Mouse (Mus musculus) heart, postnatal 4 days (tissue): ENCODE data around the gene Calcoco1. TPM values are rescaled to one million over a fixed set of nuclear protein-coding genes. Genes with fewer than 3 reads are reported as not detected.
A peak's percentile ranks its signal among the peaks of the same experiment; 100 is the strongest.

Source experiments
- DNase-seq: peaks from one replicate; pipeline ENCODE4 v3.0.0; 2021
- total RNA-seq, 2 experiments: library from RNA; stranded (reverse); gene quantifications; 2 replicates each; pipeline ENCODE4 v1.2.3; 2021

The Calcoco1 gene
- 10 to 100 TPM; 65.6 to 71.0 TPM for total RNA-seq

DNA sequence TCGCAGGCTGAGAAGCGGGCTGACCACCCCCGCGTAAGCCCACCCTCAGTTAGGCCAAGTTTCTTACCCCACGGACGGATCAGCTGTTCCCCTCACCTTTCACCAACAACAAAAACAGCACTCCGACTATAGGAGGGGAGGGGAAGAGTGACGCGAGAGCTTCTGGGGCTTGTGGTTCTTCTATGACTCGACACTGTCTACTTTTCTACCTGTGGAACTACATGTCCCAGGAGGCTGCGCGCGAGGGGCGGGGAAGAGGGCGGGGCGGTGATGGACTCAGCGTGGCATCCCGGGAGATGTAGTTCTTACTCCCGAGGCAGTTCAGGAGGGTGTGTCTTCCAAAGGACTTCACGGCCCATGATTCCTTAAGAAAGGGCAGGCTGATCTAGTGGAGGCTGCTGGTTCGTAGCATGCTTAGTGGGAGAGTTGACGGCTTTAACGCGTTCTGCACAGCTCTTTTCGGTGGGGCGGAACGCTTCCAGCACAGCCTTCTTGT, at the start of gene Calcoco1:
Gene Calcoco1, minus strand, starts transcription at position 199 of the 496 bp plus-strand sequence.
- peak; percentile 96 for DNase-seq

DNA sequence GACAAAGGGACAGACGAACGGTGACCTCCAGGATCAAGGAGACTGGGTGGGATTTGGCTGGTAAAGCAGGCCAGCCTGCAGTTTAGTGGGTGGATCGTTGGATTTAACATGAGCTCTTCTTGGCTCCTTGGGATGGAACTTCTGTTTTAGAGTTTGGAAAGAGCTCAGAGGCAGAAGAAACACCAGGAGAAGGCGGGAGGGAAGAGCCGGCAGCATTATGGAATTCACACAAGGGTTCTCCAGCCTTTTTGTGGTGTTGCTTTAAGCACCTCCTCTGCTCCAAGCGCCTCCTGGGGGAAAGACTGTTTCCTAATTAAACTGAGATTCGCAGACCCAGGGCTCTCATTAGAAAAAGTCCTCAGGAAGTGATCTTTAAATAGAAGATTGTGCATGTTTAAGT, 48.9 kb upstream of the Calcoco1 start:
- no peak for DNase-seq

DNA sequence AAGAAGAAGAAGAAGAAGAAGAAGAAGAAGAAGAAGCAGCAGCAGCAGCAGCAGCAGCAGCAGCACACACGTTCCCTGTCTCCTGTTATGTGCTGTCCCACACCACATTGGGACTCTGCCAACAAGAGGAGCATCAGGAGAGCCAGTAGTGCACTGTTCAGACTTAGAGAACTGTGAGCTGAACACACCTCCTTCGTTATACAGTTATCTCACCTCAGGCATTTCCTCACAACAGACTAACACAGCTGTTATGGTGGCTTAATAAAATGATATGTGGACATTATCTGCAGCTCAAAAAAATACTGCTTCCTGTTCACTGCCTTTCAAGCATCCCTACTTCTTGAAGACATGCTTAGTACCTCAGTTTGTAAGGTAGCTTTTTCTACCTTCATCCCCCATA, 43.2 kb upstream of the Calcoco1 start:
- no peak for DNase-seq

- DNase-seq = peak; percentile 67
Measured at GRCm38 (mm10) chr15:102761745-102762378, 39.9 kb upstream of the Calcoco1 start.

GRCm38 (mm10) chr15:102757686-102758085, 35.7 kb upstream of the Calcoco1 start:
- DNase-seq = no peak

GRCm38 (mm10) chr15:102755053-102755452, 33.1 kb upstream of the Calcoco1 start:
- DNase-seq = no peak

- DNase-seq = no peak
Measured at GRCm38 (mm10) chr15:102754361-102754760, 32.4 kb upstream of the Calcoco1 start.

- DNase-seq = peak; percentile 65
Measured at GRCm38 (mm10) chr15:102753170-102753569, 31.2 kb upstream of the Calcoco1 start.

DNA sequence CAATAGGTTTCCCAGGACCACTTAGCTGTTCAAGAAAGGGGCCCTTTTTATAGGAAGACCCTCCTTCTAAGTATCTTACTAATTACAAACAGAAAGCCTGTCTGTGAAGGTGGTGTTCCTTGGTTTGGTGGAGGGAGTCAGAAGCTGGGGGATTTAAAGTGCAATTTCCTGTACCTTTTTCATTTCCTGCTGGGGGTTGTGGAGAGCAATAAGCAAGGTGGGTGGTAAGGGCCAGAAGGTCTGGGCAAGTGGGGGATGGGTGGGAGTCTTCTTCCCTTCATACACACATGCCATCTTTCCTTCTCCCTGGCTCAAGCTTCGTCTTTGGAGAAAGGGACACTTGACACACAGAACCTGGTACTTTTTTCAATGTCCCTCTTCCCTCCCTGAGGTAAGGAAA, 30.2 kb upstream of the Calcoco1 start:
- DNase-seq = no peak

- DNase-seq = peak; percentile 53
Measured at GRCm38 (mm10) chr15:102750241-102750640, 28.3 kb upstream of the Calcoco1 start.

DNA sequence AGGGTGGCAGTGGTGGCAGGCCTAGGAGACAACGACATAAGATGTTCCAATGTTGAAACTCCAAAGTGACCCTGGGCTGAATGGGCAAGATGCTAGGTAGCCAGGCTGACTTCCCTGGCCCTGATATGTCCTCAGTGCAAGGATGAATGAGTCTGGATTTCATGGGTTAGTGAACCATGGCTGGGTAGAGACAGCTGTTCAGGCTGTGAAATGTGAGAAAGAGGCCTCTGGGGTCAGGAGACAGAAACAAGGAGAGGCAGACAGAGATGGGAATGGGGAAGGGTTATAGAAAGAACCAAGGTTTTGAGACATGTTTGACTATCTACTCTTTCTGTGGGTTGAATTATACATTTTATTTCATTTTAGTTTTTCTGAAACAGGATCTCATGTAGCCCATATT, 27.1 kb upstream of the Calcoco1 start:
- no peak for DNase-seq

GRCm38 (mm10) chr15:102747853-102748252, 25.9 kb upstream of the Calcoco1 start:
- no peak for DNase-seq

DNA sequence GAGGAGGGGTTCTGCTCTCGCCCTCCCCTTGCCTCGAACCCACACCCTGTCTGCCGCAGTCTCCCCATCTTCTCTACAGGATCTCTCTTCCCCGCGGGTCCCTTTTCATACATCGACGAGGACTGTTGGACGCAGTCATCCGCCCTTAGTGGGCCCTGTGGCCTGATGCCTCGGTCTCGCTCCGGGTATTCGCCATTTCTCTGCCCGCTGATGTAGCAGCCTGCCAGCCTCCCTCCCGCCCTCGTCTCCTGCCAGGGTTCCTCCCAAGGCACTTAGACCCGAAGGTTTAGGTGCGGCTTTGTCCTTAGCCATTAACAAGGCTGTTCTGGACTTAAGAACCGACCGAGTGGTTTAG, 25.3 kb upstream of the Calcoco1 start:
- DNase-seq = no peak

- peak; percentile 50 for DNase-seq
Measured at GRCm38 (mm10) chr15:102746488-102747285, 24.7 kb upstream of the Calcoco1 start.

DNA sequence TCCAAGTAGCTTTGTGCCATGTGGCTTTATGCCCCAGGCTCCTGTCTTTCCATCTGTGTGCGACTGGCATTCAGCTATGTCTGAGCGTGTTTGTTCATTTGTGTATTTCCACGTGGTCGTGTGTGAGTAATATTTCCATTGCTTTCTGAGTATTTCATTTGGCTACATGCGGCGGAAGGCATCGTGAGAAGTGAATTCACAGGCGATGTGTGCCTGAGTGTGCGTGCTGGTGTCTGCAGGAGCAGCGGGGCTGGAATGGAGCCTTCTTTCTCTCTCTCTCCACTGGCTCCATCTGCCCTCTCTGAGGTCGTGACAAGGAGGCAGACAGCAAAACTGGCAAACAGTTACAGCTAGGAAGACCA, 24.1 kb upstream of the Calcoco1 start:
- no peak for DNase-seq

- no peak for DNase-seq
Measured at GRCm38 (mm10) chr15:102745387-102745786, 23.4 kb upstream of the Calcoco1 start.

DNA sequence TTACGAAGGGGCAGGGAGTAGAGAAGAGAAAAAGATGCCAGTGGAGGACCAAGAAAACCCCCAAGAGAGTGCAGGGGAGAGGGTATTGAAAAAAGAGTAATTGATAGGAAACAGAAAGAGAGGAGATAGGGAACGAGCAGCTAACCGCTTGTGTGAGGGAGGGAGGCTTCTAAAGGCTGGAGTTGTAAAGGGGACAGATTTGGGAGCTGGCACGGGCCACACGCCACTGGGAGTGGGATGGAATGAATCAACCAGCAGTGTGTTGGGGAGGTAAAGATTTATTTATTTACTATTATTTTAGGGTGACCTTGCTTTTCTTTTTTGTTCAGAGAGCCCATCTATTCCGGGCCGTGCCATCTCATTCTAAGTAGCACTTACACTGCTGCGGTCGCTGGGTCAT, 22.9 kb upstream of the Calcoco1 start:
- no peak for DNase-seq

- no peak for DNase-seq
Measured at GRCm38 (mm10) chr15:102744416-102744815, 22.4 kb upstream of the Calcoco1 start.

DNA sequence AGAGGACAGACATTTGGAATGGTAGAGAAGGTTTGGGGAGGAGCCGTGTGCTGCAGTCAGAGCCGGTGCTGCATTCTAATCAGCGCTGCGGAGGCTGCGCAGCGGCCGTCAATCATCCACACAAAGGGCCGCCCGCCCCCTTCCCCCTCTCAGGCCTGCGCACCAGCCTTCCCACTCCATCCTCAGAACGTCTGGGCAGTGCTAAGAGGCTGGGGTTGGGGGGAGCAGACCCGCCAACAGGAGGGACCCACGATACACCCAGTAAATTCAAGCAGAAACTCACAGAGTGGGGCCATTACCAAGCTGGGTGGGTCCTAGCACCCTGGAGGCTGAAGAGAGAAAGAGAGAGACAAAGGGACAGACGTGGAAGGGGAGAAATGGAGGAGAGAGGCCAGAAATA, 22.0 kb upstream of the Calcoco1 start:
- no peak for DNase-seq

DNA sequence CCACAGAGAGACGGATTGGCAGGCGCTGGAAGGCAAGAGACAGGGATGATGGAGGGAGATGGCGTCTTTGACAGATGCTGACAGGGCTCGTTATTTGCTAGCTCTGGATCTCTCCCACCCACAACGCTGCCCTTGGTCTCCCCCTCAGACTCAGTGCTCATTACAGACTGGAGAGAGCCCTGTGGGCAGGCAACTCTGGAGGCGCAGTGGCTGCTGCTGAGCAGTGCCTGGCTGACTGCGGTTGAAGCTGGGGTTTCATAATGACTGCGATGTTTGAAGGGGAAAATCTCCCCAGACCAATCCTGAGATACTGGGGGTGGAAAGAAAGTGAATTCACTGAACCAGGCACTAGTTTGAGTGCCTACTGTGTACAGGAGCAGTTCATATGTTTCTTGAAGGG, 21.2 kb upstream of the Calcoco1 start:
- DNase-seq = no peak

- DNase-seq = peak; percentile 96
Measured at GRCm38 (mm10) chr15:102742589-102742988, 20.6 kb upstream of the Calcoco1 start.

DNA sequence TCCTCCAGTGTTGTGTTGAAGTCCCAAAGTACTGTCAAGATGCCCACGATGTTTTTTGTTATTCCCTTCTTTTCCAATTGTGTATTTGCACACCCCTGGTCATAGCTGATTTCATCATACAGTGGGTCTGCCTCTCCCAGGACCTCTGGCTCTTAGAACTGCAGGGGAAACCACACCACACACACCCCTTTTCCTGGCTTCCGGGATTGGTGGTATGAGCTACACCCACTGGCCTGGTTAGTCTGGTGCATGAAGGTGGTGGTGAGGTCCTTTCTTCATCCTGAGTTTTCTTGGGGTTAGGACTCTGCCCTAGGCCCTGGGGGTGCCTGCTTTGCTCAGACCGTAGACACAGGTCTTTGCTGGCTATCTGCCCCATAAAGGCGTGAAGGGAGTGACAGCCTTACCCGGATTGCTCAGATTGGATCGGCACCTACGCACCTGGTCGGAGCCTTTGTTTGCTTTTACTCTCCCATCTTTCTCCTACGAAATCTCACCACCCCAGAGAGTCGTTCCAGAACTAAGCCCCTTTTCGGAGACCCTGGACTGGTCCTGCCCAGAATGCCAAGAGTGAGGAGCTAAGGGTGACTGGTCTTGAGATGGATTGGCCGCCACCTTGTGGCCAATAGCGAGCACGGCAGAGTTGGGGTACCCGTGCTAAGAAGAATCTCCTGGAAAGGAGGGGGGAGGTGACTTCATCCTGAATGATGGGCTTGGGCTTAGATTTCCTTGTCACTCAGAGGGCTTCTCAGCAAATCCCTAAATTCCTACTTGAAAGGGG, 17.7 kb upstream of the Calcoco1 start:
- peak; percentile 74 for DNase-seq

GRCm38 (mm10) chr15:102738434-102738833, 16.5 kb upstream of the Calcoco1 start:
- no peak for DNase-seq
